Mouse (Mus musculus): ENCODE data around the gene Siae. TPM values are rescaled to one million over a fixed set of nuclear protein-coding genes. Genes with fewer than 3 reads are reported as not detected.

Siae gene
- total RNA-seq, 2 experiments from 2014 or later: 13.0 to 13.3 TPM

DNA sequence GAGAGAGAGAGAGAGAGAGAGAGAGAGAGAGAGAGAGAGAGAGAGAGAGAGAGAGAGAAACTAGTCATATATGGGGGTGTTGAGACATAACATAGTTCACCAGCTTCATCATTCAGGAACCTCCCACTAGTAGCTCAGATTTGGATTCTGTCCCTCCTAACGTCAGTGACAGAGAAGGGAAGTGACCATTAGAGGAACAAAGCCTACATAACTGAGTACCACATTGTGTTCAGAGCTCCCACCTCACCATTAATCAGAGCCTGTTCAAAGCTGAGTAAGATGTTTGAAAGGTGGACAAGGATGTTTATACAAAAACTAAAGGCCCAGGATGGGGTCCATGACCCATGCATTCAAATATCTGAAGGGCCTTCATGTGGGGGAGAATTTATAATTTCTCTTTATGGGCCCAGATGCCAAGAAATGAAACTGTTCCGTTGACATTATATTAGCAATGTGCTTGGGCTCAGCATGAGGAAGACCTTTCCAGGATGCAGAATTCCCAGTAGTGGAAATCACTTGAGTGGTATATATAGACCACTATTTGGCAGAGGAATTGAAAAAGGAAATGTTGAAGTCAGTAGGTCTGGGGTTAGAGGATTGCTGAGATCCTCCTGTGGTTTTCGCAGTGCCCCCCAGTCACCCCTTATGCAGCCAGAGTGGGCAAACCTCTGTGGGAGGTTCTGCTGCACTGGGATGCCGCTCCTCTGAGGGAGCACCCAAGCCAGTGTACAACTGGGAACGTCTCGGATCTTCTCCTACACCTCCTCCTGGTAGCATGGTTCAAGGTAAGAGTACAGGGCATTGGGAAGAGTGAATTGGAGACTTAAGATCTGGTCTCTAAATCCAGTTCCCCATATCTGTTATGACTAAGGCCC, 14.6 kb upstream of the Siae start:
- DNase-seq: no peak

DNA sequence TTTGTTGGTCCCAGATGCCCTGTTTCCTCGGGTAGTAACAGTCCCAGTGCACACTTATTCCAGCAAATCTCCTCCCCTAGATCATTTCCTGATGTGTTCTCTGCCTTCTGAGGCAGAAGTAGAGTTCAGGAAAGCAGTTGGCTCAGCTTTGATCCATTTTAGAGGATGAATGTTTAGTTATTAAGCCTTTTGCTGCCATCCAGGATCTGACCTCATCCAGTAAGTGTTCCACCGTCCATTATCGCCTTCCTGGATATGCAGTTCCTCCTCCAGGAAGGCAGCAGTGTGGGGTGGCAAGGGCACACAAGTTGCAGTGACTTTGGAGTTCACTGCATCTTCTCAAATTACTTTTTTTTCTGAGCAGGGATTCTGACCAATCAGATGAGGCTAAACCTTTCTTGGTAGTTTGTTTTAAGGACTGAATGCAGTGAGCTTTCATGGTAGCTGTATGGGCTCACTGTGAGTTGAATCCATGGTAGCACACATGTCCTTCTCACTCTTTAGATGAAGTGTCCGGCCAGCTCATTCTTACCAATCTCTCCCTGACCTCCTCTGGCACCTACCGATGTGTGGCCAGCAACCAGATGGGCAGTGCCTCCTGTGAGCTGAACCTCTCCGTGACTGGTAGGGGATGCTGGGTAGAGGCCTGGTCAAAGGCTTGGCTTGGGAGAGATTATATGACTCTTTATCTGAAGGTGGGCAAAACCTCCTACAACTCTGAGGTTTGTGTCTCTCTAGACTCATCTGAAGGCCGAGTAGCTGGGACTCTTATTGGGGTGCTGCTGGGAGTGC, 13.5 kb upstream of the Siae start:
- no peak for DNase-seq

DNA sequence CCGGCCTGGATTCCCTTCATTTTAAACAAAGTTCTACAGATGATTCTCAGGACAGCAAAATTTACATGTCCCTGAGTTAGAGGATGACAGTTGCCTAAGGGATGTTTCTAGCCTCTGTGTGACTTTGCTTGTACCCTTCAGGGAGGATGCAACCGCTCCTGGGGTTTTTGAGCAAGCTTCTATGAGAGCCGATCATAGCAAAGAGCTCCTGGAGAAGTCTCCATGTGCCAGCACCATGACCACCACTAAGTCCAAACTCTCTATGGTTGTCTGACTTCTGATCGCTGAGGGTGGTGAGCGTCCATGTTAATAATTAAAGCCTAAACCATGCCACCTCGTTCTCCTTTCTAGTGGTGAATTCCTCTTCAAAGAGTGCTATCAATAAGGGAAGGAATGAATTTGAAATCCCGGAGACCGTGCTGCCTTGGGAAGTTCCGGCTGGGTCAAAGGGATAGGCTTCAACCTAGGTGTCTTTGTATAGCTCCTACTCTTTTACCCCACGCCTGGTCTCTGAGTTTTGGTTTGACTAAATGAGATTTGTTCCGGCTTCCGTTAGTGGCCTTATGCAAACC, 11.5 kb upstream of the Siae start:
- DNase-seq: no peak

GRCm38 (mm10) chr9:37544447-37545165, 10.9 kb upstream of the Siae start:
- peak; percentile 71 to 73 for DNase-seq

DNA sequence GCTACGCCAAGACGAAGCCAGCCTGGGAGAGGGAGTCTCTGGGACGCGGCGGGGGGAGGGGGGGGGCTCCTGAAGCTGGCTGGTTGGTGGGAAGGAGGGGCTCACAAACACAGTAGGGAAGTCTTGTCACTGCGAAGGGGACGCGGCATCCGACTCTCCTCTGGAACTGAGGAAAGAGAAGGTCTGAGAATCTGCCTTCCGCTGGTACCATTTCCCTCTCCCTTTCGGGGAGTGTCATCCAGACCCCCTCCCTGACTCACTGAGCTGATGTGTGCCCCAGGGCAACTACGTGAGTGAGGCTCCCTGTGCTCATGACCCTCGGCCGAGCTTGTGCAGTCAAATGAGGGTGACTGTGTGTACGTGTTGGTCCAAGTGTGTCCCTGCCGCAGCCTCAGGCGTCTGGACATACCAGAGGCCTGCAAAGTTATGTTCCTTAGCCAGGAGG, 10.3 kb upstream of the Siae start:
- DNase-seq: peak in 1 of 2 experiments; percentile 31

DNA sequence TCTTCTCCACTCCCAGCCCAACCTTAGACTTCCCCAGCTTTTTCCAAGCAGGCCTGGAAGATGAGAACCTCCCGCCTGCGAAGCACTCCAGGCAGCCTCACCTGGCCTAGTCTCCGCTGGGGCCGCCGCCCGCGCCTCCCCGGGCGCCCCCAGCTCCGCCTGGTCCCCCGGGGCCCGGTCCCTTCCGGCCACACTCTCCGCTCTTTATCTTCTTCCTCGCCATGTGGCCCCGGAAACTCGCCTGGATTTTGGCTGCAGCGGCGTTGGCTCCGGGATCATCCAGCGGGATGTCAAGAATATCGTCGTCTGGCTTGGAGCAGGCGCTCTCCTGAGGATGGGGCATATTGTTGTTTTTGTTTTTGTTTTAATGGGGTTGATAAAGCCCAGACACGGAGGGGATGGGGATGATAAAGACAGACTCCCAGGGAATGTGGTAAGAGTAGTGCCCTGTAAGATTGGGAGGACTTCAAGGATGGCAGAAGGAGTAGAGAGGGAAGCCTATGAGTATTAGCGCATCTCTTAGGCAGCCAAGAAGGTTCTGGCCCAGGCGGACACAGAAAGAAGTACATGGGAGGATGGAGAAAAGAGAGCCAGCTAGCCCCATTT, 9.5 kb upstream of the Siae start:
- DNase-seq: peak in 1 of 2 experiments; percentile 23

DNA sequence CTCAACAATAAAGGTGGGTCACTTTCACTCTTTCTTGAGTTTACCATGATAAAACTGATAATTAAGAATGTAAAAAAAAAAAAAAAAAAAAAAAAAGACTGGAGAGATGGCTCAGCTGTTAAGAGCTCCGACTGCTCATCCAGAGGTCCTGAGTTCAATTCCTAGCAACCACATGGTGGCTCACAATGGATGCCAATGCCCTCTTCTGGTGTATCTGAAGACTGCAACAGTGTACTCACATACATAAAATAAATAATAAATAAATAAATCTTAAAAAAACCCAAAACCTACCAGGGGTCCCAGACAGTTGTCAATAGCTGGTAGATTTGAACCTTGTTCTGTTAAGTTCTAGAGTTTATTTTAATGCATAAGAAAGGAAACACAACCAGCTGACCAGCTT, 8.6 kb upstream of the Siae start:
- no peak for DNase-seq

DNA sequence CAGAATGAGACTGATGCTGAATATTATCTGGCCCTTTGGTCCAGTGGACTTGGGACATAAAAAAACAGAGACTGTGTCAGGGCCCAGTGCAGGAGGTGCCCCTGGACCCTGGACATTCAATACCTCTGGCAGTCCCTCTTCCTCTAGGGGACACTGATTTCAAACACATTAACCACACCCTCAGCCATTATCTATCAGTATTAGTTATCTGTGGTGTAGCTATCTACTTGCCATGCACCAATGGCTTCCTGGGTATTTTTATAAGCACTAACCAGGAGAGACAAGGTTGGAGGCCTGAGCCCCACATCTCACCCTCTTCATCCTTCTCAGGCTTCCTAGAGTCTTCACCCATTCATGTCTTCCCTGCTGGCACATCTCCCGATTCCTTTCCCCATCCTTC, 5.1 kb upstream of the Siae start:
- DNase-seq: no peak

GRCm38 (mm10) chr9:37551751-37552531, 3.6 kb upstream of the Siae start:
- peak in 1 of 2 experiments; percentile 49 for DNase-seq

GRCm38 (mm10) chr9:37552536-37553293, 2.8 kb upstream of the Siae start, which contains the start of gene Nrgn:
Gene Nrgn (minus strand): TSS chr9:37552904.
- peak; percentile 84 to 86 for DNase-seq

GRCm38 (mm10) chr9:37554279-37554678, 1.2 kb upstream of the Siae start:
- no peak for DNase-seq

DNA sequence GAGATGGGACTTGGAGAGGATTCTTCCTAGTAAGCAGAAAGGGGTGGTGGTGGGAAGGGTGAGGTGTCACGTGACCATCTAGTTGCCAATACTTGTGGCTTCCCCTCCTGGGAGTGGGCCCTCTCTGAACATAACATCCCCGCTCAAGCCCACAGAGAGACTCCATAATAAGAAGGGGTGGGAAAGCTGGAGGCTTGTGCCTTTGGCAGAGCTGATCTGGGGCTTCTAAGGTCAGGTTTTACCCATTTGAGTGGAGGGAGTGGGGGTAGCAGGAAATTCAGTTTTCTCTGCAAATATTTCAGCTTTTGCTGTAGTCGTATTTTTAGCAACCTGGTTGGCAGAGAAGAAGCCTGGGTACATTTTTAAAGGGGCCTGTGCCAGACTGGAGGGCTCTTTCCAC, 868 bp downstream of the Siae start:
- DNase-seq: no peak

DNA sequence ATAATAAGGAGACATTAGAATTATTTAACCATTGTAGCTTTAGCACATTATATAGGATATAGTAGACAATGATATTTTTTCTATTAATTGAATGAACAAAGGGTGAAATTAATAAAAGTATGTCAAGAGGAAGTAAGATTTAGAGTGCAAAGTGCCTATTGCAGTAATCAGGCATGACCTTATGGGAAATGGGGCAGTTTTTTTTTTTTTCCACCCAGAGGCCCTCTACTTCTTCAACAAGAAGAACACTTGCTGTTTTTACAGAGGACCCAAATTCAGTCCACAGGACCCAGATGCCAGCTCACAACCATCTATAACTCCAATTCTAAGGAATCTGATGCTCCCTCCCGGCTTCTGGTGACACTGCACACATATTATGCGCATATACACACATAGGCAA, 5.1 kb downstream of the Siae start:
- DNase-seq: no peak

- no peak for DNase-seq
These were observed 8.3 kb downstream of the Siae start for GRCm38 (mm10) chr9:37563805-37564204.

DNA sequence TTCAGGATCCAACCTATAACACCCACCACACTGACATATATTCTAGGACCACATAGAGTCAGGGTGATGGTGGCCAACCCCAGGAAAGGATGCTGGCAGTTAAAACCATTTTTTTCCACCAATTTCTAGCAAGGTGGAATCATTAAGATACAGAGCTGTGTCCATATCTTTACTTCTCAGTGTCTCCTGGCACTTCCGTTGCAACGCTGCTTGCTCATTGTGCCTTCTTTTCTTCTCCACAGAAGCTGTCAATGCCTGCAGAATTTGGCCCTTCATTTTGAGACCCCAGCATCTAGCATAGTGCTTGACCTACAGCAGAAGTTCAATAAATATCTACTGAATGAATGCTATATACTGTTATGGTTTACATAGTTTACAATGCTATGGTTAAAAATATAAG, 11.5 kb downstream of the Siae start:
- no peak for DNase-seq

- no peak for DNase-seq
These were observed 12.0 kb downstream of the Siae start for GRCm38 (mm10) chr9:37567454-37567853.

- peak in 1 of 2 experiments; percentile 44 for DNase-seq
These were observed 12.6 kb downstream of the Siae start for GRCm38 (mm10) chr9:37567892-37568604.

- no peak for DNase-seq
These were observed 13.2 kb downstream of the Siae start for GRCm38 (mm10) chr9:37568605-37569214.

DNA sequence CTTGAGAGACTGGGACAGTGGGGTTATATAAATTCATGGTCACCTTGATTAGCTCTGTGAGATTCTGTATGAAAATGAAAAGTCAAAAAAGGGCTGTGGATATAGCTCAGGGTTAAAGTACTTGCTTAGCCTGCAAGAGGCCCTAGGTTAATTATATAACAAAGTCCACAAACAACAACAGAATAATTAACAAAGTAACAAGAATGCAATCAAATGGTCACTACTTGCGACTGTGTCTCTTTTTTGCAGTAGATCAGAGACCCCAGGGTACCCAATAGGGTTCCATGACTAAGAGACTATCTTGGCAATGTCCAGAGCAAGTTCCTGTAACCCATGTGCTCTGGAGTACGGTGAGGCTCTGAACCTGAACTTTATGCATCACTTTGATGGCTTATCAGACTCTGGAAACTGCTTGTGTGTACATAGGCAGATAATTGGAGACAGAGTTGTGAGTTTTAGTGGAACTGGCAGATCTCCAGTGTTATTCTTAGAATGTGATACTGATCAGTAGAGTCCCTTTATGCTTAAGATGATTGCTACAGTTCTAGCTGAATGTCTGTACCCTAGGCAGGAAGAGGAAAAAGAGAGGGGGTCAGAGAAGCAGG, 13.8 kb downstream of the Siae start:
- DNase-seq: no peak
